Mouse (Mus musculus): Measurements from ENCODE around the gene Mkln1. TPM values are rescaled to one million over a fixed set of nuclear protein-coding genes. Genes with fewer than 3 reads are reported as not detected.

The Mkln1 gene
- 100 to 1,000 TPM; 138 to 151 TPM for total RNA-seq (2021)

DNA sequence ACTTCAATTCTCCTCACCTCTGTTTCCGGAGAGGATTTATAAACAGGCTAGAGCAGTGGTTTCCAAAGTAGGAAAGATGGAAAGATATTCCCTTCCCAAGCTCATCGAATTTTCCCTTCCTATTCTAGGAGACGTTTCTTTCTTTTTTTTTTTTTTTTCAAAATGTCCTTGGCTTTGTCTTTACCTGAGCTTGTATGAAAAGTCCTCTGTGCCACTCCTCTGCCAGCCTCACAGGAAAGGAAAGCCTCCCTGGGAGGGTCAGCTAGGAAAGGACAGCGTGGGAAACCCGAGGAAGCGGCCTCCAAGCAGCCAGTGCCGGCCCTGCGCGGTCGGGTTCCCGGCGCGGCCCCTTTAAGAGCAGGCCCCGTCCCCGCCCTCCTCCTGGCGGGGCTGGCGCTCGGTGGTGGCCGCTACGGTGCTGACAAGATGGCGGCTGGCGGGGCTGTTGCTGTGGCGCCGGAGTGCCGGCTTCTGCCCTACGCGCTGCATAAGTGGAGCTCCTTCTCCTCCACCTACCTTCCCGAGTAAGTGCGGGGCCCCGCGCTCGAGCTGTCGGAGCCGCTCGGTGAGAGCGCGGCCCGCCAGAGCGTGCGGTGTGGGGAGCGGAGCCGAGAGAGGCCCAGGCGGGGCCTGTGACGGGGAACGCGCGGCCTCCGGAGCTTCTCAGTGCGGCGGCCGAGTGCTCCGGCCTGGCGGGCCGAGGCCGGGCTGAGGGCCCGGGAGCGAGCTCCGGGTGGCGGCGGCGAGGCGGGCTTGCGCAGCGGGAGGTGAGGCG, at the start of gene Mkln1:
Mkln1 (plus strand) TSS at position 305 of the 775 bp plus-strand sequence.
- intact Hi-C loops (cut with DNase I), result loop anchor here (2.0 to 10.0 kb wide), 3 partner anchors 49 to 324 kb away; no protein-coding TSS in a partner anchor
- DNase-seq (ENCODE audit: low spot score in 2 of 2), result peak; percentile 89 to 94

DNA sequence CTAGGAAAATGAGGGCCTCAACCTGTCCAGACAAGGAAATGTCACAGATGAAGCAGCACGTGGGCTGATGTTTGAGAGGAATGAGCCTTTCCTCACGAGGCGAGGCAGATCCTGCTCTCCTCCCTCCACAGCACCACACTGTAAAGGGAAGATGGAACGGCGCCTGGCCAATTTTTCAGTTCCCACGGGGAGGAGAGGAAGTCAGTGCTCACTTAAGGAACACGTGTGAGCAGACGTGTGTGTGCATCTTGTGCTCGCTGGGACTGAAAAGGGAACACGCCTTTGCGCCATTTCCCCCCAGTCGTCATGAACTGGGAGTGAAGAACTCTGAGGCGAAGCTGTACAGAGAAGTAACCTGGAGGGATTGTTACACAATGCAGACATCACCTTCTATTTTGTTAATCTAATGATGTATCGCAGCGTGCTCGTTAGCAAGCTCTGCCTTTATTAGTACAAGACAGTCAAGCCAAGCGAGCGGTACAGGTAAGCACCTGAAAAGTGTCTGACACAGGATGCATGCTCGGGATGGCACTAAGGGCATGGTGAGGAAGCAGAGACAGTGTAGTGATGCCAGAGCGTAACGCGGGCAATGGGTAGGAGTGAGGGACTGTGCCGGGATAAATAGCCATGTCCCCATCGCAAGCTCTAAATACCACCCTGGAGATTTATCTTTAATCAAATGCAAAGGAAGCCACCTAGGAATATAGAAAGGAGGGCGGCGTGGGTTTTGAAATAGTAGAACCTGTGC, 41.9 kb upstream of the Mkln1 start:
- intact Hi-C loops (cut with DNase I), result no loop called here
- peak; percentile 44 to 54 for DNase-seq (ENCODE audit: low spot score in 2 of 2)

DNA sequence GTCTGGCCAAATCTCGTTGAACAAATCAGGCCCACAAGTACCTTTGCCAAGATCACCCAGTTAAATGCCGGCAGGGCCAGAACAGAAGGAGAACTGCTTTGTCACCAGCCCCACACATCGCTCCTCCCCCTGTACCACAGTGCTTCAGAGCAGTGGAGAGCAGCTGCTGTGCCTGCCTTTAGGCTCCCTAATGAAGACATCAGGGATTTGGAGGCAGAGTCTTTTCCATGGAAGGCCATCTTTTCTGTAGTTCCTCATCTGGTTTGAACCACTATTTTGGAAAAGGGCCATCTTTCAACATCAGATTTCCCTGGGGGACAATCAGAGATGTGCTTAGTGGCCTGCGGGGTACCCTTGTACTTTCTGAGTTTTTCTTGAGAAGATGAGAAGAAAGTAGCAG, 41.2 kb upstream of the Mkln1 start:
- peak; percentile 44 to 53 for DNase-seq (ENCODE audit: low spot score in 2 of 2)
- intact Hi-C loops (cut with DNase I), result no loop called here

DNA sequence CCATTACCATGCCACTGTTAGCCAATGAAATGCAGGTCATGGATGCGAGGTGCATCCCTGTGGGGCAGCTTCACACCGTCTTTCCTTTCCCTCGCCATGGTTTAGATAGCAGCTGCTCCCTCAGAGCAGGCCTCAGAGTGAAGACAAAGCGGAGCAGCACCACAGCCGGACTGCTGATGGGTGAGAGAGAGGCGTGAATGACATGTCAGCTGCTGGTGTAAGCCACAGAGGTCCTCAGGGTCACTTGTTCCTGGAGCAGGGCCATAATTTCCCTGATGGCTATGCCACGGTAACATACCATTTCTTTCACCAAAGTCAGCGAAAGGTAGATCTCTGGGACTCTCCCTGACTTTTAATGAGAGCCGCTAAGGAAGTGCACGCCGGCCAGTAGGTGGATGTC, 35.9 kb upstream of the Mkln1 start:
- no peak for DNase-seq (ENCODE audit: low spot score in 2 of 2)
- intact Hi-C loops (cut with DNase I), result no loop called here

DNA sequence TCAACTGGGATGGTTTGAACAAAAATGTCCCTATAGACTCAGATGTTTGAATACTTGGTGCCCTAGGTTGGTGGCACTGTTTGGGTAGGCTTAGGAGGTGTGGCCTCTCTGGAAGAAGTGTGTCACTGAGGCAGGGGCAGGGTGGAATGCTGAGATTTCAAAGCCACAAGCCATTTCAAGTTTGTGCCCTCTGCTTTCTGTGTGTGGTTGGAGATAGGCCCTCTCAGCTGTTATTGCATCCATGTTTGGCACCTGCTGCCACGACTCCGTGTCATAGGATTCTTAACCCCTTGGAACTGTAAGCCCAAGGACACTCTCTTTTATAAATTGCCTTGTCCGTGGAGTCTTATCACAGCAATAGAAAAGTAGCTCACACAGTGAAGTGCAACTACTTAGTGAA, 34.1 kb upstream of the Mkln1 start:
- intact Hi-C loops (cut with DNase I), result no loop called here

DNA sequence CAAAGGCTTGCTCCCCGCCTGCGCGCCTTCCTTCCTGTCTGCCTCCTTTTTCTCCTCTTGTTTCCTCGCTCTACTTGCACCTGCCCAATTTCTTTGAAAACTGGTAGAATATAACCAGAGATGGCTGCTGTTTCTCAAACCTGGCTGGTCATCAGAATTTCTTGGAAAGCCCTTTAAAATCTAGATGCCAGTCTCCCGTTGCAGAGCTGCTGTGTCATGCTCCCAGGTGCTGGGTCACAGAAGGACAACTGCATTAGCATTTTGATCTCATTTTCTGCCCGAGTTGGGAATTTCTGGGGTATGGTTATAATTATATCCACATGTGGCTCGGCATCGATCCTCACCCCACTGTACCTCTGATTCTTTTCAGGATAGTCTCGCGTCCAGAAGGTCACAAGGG, 30.6 kb upstream of the Mkln1 start:
- no peak for DNase-seq (ENCODE audit: low spot score in 2 of 2)
- intact Hi-C loops (cut with DNase I), result no loop called here

More for the DNA sequence above, 34.1 kb upstream of the Mkln1 start:
- no peak for DNase-seq (ENCODE audit: low spot score in 2 of 2)

DNA sequence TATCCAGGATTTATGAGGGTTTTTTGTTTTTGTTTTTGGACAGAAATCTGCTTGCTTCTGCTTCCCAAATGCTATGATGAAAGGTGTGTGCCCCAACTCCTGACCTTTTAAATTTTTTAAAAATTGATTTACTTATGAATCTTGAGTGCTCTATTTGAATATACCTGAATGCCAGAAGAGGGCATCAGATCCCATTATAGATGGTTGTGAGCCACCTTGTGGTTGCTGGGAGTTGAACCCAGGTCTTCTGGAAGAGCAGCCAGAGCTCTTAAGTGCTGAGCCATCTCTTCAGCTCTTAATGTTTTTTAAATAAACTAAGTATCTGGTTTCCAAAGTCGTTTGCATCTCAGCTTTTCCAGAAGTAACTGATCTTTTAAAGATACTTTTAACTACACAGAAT, 30.0 kb upstream of the Mkln1 start:
- intact Hi-C loops (cut with DNase I), result no loop called here
- DNase-seq (ENCODE audit: low spot score in 2 of 2), result no peak

DNA sequence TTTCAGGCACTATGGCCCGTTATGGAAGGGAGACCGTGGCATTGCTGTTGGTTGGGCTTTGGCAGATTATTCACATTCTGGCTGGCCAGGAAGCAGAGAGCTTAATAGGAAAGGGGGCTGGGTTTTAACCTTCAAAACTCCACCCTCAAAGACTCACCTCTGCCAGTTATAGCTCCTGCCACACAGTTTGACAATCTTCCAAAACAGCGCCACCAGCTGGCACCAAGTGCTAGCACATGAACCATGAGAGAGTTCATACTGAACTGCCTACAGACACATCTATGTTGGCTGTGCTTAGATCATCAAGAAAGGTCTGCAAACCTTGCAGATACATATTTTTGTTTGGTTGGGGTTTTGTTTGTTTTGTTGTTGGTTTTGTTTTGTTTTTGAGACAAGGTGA, 28.7 kb upstream of the Mkln1 start:
- DNase-seq (ENCODE audit: low spot score in 2 of 2), result no peak
- intact Hi-C loops (cut with DNase I), result no loop called here

DNA sequence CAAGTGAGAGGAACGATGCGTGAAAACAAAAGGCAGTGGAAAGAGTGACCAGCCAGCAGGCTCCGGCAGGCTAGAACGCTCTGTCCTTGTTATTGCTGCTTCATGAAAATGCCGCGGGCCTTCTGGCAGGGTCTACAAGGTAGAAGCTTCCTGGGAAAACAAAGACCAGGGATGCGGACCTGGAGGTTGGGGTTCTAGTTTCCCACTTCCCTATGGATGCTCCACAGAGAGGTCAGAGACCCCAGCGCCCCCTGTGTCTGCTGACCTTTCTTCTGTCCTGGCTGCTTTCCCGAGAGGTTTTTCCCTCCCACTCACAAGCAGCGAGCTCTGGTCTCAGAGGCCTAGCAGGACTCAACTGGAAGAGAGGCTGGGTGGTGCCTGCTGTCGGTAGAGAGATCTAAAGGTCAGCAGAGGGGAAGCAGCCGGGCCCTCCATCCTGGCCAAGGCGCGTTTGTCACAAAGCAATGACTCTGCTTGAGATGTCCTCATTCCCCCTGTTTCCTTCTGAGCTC, 27.9 kb upstream of the Mkln1 start:
- peak; percentile 19 to 32 for DNase-seq (ENCODE audit: low spot score in 2 of 2)
- intact Hi-C loops (cut with DNase I), result no loop called here

DNA sequence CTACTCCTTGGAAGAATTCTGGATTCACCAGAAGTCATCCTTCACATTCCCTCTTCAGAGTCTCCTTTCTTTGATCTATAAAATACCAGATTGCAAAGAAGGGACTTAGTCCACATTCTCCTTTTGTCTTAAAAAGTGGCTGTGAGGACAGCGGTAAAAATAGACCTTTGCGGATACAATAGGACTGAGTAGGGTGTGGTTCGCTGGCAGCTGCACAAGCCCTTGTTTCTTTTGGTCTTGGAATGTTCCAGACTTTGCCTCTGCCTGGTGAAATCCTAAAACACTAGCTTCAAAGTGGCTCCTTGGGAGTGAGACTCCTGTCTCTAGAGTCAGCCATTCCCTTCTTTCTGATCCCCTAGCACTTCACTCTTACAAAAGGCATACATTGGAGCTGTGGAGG, 27.4 kb upstream of the Mkln1 start:
- intact Hi-C loops (cut with DNase I), result no loop called here
- DNase-seq (ENCODE audit: low spot score in 2 of 2), result no peak

DNA sequence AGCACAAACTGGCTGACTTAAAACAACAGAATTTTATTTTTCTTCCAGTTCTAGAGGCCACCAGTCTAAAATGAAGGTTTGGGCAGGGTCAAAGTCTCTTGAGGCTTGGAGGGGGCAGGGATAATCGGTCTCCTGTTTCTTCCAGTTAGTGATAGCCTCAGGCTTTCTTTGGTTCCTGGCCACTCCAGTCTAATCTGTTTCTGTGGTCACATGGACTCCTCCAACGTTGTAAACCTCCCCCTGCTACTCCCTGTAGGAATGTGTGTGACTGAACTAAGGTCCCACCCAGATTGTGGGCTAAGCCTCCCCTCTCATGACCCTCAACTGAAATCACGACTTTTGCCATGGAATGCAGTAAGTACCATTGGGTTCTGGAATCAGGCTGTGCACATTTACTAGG, 25.9 kb upstream of the Mkln1 start:
- intact Hi-C loops (cut with DNase I), result no loop called here
- no peak for DNase-seq (ENCODE audit: low spot score in 2 of 2)

DNA sequence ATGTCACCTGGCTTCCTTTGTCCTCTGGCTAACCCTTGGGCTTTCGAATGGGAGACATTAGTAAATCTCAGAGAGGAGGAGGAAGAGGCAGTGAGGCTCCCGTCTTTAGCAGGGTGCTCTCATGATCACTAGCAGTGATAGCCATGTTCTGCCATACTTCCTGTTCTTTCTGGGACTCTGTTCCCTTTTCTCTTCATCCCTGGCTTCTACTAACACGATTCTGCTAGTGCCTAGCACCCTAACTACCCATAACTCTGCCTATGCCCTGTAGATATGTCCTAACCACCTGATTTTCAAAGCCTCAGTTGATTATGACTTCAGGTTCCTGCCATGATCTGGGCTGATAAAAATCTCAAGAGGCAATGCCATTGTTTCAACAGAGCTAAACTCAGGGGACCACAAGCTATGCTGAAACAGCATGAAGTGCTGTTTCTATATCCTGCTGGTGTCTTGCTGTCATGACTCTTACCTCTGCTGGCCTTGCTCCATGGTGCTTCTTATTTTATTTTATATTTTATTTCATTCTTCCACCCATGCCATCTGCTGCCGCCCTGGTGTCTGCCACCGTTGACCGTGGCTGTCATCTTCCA, 25.4 kb upstream of the Mkln1 start:
- intact Hi-C loops (cut with DNase I), result no loop called here
- DNase-seq (ENCODE audit: low spot score in 2 of 2), result no peak

DNA sequence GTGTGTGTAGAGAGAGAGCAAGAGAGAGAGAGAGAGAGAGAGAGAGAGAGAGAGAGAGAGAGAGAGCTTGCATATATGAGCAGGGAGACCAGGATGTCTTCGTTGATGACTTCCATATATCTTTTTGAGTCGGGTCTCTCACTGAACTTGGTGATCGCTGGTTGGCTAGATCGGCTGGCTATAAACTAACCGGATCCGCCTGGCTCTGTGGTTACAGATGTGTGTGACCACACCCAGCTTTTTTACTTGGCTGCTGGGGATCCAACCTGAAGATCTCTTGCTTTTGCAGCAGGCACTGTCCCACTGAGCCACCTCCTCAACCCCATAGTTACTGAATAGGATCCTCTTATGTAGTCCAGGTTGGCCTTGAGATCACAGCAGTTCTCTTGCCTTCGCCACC, 15.5 kb upstream of the Mkln1 start:
- intact Hi-C loops (cut with DNase I), result no loop called here
- DNase-seq (ENCODE audit: low spot score in 2 of 2), result no peak

DNA sequence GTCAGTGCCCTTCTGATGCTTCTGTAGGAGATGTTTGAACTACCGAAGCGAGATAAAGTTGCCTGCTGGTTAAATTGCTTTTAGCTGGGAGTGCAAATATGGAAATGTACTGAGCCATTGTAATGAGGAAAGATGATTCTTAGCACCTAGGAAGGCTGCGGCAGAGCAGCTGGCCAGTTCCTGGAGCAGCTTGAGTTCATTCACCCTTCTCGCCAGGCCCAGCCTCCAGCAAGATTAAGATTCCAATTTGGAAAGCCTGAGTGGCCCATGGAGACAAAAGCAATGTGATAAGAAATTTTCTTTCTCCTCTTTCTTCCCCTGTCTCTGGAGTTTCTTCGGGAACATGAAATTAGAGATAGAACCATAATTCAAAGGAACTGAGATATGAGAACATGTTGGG, 13.7 kb upstream of the Mkln1 start:
- DNase-seq (ENCODE audit: low spot score in 2 of 2), result no peak
- intact Hi-C loops (cut with DNase I), result no loop called here

DNA sequence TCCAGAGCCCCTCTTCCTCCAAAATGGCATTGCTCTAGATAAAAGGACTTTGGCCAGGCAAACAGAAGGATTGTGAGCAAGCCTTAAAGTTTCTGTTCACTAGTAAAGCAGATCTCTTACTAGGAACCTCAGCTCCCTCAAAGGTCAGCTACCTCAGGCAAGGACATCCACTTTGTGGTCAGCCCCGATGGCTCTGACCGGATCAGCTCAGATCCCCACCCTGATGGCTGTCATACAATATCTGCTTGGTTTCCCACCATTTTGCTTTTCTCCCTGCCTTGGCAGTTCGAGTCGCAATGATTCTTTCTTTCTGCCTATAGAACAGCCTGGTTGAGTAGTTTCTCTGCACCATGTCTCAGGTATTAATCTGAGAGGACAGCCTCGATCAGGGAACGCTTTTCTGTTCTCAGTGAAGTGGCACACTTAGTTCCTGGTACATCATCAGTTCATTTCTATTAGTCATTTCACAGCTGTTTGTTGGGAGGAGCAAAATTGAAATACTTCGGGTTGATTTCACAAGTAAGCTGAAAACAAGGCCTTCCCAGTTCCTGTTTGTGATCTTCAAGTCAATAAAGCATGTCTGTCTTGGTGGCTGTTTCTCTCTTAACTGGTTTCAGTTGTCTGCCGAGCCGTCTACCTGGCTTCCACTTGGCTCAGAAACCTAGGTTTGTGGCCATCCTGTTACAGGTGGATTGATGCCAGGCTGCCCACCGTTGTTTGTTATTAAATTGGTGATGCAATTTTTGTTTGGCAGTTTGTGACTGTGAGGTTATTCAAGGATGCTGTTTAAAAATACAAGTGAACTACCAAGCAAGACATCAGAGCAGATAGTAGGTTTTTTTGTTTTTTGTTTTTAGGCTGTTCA, 13.0 kb upstream of the Mkln1 start:
- no peak for DNase-seq (ENCODE audit: low spot score in 2 of 2)
- intact Hi-C loops (cut with DNase I), result no loop called here

DNA sequence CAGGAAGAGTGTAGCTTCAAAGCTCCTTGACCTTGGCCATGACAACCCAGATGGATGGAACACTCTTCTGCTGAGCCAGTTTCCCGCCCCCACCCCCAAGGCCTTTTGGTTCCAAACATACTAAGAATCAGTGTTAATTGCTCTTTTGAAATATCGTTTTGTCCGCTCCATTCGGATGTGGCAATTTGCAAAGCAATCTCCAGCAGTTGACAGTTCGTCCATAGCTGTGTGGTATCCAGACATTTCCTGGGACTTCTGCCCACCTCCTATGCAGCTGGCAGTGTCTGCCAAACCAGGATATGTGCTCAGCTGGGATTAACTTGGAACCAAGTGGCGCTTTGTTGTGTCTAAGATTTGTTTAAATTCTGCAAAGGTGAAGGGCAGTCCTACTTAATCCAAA, 8.8 kb upstream of the Mkln1 start:
- no peak for DNase-seq (ENCODE audit: low spot score in 2 of 2)
- intact Hi-C loops (cut with DNase I), result loop anchor here (10.0 kb wide), 1 partner anchor 315 kb away; no protein-coding TSS in a partner anchor

DNA sequence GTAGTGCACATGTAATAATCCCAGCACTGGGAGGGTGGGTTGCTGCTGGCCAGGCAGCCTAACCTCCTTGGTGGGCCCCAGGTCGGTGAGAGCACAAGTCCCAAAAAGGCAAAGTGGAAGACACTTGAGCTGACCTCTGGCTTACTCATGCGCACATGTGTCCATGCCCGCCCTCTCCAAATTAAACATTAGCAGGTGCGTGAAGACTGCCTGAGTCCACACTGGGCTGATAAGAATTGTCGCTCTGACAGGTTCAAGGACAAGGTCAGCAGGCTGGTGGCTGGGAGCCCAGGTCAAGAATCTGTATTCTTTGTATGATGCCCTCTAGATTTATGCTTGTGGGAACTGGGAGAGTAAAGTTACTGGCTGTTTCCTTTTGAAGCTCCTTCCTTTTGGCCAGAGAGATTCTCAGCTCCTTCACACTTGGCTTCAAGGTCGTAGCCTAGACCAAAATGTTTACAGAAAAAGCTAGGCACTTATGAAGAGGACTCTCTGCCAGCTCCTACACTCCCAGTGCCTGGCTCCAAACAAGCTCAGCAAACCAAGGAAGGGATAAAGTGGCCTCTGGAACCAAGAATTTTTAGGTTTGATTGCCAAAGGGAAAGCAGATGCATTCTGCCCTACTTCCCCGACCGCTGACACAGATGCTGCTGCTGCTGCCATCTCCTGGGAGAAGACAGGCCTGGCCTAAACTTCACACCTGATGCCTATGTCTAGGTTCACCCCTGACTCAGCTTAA, 8.1 kb upstream of the Mkln1 start:
- DNase-seq (ENCODE audit: low spot score in 2 of 2), result no peak
- intact Hi-C loops (cut with DNase I), result loop anchor here (10.0 kb wide), 1 partner anchor 316 kb away; no protein-coding TSS in a partner anchor

DNA sequence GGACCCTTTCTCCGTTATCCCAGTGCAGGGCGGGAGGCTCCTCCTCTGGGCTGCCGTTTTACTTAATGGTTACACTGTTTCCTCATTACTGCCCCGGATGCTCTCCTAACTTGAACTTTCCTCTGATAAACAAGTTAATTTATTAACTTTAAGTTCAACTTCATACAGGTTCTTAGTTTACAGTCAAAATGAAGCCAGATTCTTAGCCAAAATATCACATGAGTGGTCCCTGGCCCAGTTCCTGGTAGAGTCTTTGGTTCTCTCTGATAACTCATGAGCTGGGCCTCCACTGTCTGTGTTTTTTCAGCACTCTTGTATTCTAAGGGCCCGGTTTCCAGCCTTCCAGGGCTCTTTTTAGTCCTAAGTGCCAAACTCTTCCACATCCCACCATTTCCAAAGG, 5.7 kb upstream of the Mkln1 start:
- DNase-seq (ENCODE audit: low spot score in 2 of 2), result no peak
- intact Hi-C loops (cut with DNase I), result loop anchor here (10.0 kb wide), 1 partner anchor 318 kb away; no protein-coding TSS in a partner anchor

DNA sequence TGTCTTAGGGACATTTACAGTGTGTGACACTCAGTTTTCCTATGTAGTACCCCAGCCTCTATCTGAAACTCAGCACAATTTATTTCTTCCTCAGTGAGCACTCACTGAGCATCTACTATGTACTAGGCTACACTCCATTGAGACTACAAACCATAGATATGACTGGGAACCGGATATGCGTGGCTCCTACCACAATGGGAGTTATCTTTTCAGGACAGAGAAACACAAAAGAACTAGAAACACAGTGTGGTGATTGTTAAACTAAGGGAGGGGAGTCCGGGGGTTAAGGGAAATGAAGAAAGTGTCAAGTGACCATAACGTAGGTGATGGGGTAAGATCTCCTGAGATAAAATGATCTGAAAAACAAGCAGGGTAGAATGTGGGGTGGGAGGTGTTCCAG, 2.4 kb upstream of the Mkln1 start:
- no peak for DNase-seq (ENCODE audit: low spot score in 2 of 2)
- intact Hi-C loops (cut with DNase I), result loop anchor here (5.0 to 10.0 kb wide), 2 partner anchors 51 to 321 kb away; no protein-coding TSS in a partner anchor
